Mouse (Mus musculus) testis, postnatal 14 days (tissue): ENCODE measurements around the gene C1d.
"Not testable (repeated sequence)": the region's sequence is repeated elsewhere in the genome, so short reads cannot be mapped to it uniquely, and the experiment has no call there.

ENCODE experiments used
- DNase-seq: peaks from one replicate; pipeline ENCODE4 v3.0.0; 2021; ENCODE audit warnings: low spot score

The C1d gene

GRCm38 (mm10) chr11:17257443-17257842, at the start of gene C1d:
Gene C1d (plus strand): TSS chr11:17257579.
- DNase-seq, result peak; percentile 96

GRCm38 (mm10) chr11:17211258-17212140, 45.9 kb upstream of the C1d start, which contains the start of gene Pno1:
Gene Pno1 (minus strand): TSS chr11:17211568.
- DNase-seq, result peak; percentile 98

GRCm38 (mm10) chr11:17212141-17212495, 45.3 kb upstream of the C1d start:
- no peak for DNase-seq

GRCm38 (mm10) chr11:17212903-17213509, 44.4 kb upstream of the C1d start:
- peak; percentile 22 for DNase-seq

GRCm38 (mm10) chr11:17215475-17215874, 41.9 kb upstream of the C1d start:
- no peak for DNase-seq

GRCm38 (mm10) chr11:17221126-17221525, 36.3 kb upstream of the C1d start:
- no peak for DNase-seq

- DNase-seq, result no peak
Measured at GRCm38 (mm10) chr11:17232792-17233191, 24.6 kb upstream of the C1d start.

GRCm38 (mm10) chr11:17236449-17237037, 20.8 kb upstream of the C1d start:
- DNase-seq, result no peak

- not testable (repeated sequence) for DNase-seq
Measured at GRCm38 (mm10) chr11:17238598-17238997, 18.8 kb upstream of the C1d start.

- DNase-seq, result no peak
Measured at GRCm38 (mm10) chr11:17248715-17249114, 8.7 kb upstream of the C1d start.

- DNase-seq, result peak; percentile 9
Measured at GRCm38 (mm10) chr11:17256813-17257365, 490 bp upstream of the C1d start.

GRCm38 (mm10) chr11:17257861-17258260, 482 bp downstream of the C1d start:
- peak; percentile 25 for DNase-seq

GRCm38 (mm10) chr11:17267176-17267575, 9.8 kb downstream of the C1d start:
- DNase-seq, result no peak

GRCm38 (mm10) chr11:17268801-17269200, 11.4 kb downstream of the C1d start:
- no peak for DNase-seq

GRCm38 (mm10) chr11:17279959-17280358, 22.6 kb downstream of the C1d start:
- no peak for DNase-seq

GRCm38 (mm10) chr11:17284055-17284454, 26.7 kb downstream of the C1d start:
- DNase-seq, result peak; percentile 12

GRCm38 (mm10) chr11:17288884-17289283, 31.5 kb downstream of the C1d start:
- DNase-seq, result no peak

- DNase-seq, result peak; percentile 37
Measured at GRCm38 (mm10) chr11:17306007-17306891, 48.9 kb downstream of the C1d start.

- DNase-seq, result no peak
Measured at GRCm38 (mm10) chr11:17307457-17307856, 50.1 kb downstream of the C1d start.
